23 mouse cellular contexts compared by ENCODE assay signal in the genomic region with DNA sequence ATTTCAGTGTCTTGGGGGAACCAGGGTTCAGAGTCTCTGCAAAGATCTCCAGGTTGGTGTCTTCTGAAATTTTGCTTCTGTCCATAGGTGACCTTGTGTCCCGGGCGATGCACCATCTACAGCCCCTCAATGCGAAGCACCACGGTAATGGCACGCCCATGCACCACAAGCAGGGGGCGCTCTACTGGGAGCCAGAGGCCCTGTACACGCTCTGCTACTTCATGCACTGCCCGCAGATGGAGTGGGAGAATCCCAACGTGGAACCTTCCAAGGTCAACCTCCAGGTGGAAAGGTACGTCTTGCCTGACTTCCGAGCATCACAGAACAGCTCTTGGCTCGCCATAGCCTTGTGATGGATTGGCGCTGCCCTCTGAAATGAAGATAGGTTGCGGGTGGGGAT.
"Had no signal": no experiment of that assay in that cellular context is flagged by ENCODE, and none has a peak within 500 bp of the region (broad histone marks: within the 10 kb centered on the region; RNA-seq: fewer than 3 reads in every experiment).

No protein-coding gene starts in this region.

- H3K4me1 ChIP-seq: intestine, embryonic 15.5 days; limb, embryonic 10.5 days; limb, embryonic 13.5 days; liver, embryonic 12.5 days; liver, embryonic 15.5 days; lung, embryonic 15.5 days; midbrain, embryonic 13.5 days; stomach, embryonic 15.5 days had no signal

- H3K9me3 ChIP-seq: intestine, embryonic 15.5 days; limb, embryonic 10.5 days; liver, embryonic 12.5 days; liver, embryonic 15.5 days; lung, embryonic 15.5 days; midbrain, embryonic 13.5 days; stomach, embryonic 15.5 days had no signal

- H3K27ac ChIP-seq: intestine, embryonic 15.5 days; kidney, postnatal 0 days; layer of hippocampus, adult 2 months; limb, embryonic 10.5 days; limb, embryonic 13.5 days; liver, embryonic 12.5 days; liver, embryonic 15.5 days; lung, embryonic 15.5 days; midbrain, embryonic 13.5 days; stomach, embryonic 15.5 days had no signal

- H3K9ac ChIP-seq: intestine, embryonic 15.5 days; limb, embryonic 13.5 days; liver, embryonic 12.5 days; liver, embryonic 15.5 days; lung, embryonic 15.5 days; midbrain, embryonic 13.5 days; stomach, embryonic 15.5 days had no signal

- H3K4me2 ChIP-seq: intestine, embryonic 15.5 days; limb, embryonic 13.5 days; liver, embryonic 12.5 days; liver, embryonic 15.5 days; lung, embryonic 15.5 days; midbrain, embryonic 13.5 days; stomach, embryonic 15.5 days had no signal

- H3K36me3 ChIP-seq: intestine, embryonic 15.5 days; limb, embryonic 10.5 days; limb, embryonic 13.5 days; liver, embryonic 12.5 days; liver, embryonic 15.5 days; lung, embryonic 15.5 days; midbrain, embryonic 13.5 days; stomach, embryonic 15.5 days had no signal

- H3K4me3 ChIP-seq: intestine, embryonic 15.5 days; layer of hippocampus, adult 2 months; limb, embryonic 10.5 days; limb, embryonic 13.5 days; liver, embryonic 12.5 days; liver, embryonic 15.5 days; lung, embryonic 15.5 days; midbrain, embryonic 13.5 days; stomach, embryonic 15.5 days had no signal

- ATAC-seq: intestine, embryonic 15.5 days; liver, embryonic 12.5 days; midbrain, embryonic 13.5 days; midbrain, embryonic 16.5 days had no signal

- DNase-seq: kidney, adult 2 months; kidney, postnatal 25 days; layer of hippocampus, adult 9-11 months; liver; lung, adult 18-20 months; lung, postnatal 10 days; lung, postnatal 36 days; right cerebral cortex, adult 18-20 months; right cerebral cortex, postnatal 14 days; right cerebral cortex, postnatal 4 days; spleen, adult 18-20 months; thymus, adult 2 months had no signal

- H3K27me3 ChIP-seq: intestine, embryonic 15.5 days; limb, embryonic 13.5 days; liver, embryonic 12.5 days; liver, embryonic 15.5 days; lung, embryonic 15.5 days; midbrain, embryonic 13.5 days; stomach, embryonic 15.5 days had no signal
